Mouse (Mus musculus) small intestine, adult 2 months (tissue): ENCODE data around the gene Hspb1.

Experiments
- CTCF ChIP-seq: fragments of 200-500 bp; IDR thresholded peaks from 2 replicates; pipeline ENCODE4 v1.5.1; 2012; ENCODE audit warnings: low read depth, mild to moderate bottlenecking, control low read depth, inconsistent platforms, low read length, moderate library complexity, mixed read lengths; ENCODE audit not compliant: insufficient replicate concordance, insufficient read length; ENCODE audit errors: extremely low read depth
- POLR2A ChIP-seq: fragments of 200-500 bp; IDR thresholded peaks from 2 replicates; pipeline ENCODE4 v1.6.1; 2012; ENCODE audit warnings: low read depth, mild to moderate bottlenecking, control low read depth, inconsistent platforms, low read length, moderate library complexity

DNA sequence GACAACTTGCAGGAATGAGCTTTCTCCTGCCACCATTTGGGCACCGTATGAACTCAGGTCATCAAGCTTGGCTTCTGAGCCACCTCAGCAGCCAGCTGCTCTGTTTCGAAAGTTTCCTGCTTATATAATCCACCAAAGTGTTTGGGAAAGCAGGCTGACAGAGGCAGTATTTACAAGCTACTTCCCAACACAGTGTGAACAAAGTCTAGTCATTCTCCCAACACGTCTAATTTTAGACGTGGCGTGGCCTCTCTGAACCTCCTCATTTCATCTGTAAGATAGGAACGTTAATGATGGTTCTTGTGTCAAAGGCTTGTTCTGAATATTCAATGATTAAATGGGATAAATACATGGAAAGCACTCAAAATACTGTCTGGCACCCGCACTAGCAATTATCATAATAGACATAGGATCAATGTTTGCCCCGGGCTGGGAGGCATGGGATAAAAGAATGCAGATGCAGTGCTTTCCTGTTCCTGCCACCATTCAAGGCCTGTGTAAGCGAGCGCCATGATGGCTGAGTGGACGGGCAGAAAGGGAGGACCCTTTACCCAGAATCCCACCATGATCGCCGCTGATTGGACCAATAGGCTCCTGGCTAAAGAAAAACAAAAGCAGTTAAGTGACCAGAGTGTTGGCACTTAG is 41.9 kb upstream of the Hspb1 start:
- TF ChIP-seq CTCF (no peak), POLR2A (no peak)
